Mouse (Mus musculus) adrenal gland, postnatal 36 days (tissue): ENCODE measurements at regions not wholly inside any gene's neighbourhood (a gene's known extent, or its start where the extent isn't known, plus 50 kb on each side); places are given as distances from the start of the nearest gene placed in this dataset.
A peak's percentile ranks its signal among the peaks of the same experiment; 100 is the strongest.

Experiments
- DNase-seq, 2 experiments: peaks; one replicate each; pipeline ENCODE4 v3.0.0; 2021; ENCODE audit warnings: mixed read lengths in 1 of 2

- peak in 1 of 2 experiments; percentile 2 for DNase-seq
Measured at GRCm38 (mm10) chr1:176504731-176505130, 229.6 kb upstream of the Pld5 start.

- no peak for DNase-seq
Measured at GRCm38 (mm10) chr1:176499010-176499650, 224.0 kb upstream of the Pld5 start.

GRCm38 (mm10) chr1:176468560-176468959 lies 193.4 kb upstream of the Pld5 start:
- no peak for DNase-seq

GRCm38 (mm10) chr1:176462125-176462524 lies 187.0 kb upstream of the Pld5 start:
- DNase-seq, result peak in 1 of 2 experiments; percentile 2

GRCm38 (mm10) chr1:176446735-176447134 lies 171.6 kb upstream of the Pld5 start:
- DNase-seq, result no peak

GRCm38 (mm10) chr1:176443712-176444111 lies 168.6 kb upstream of the Pld5 start:
- no peak for DNase-seq

GRCm38 (mm10) chr1:176440254-176440653 lies 165.1 kb upstream of the Pld5 start:
- no peak for DNase-seq

- peak in 1 of 2 experiments; percentile 5 for DNase-seq
Measured at GRCm38 (mm10) chr1:176427835-176428234, 152.7 kb upstream of the Pld5 start.

- DNase-seq, result peak; percentile 2 to 25
Measured at GRCm38 (mm10) chr1:176427046-176427445, 151.9 kb upstream of the Pld5 start.

GRCm38 (mm10) chr1:176417251-176417650 lies 142.1 kb upstream of the Pld5 start:
- DNase-seq, result no peak

- no peak for DNase-seq
Measured at GRCm38 (mm10) chr1:176404128-176404527, 129.0 kb upstream of the Pld5 start.

- no peak for DNase-seq
Measured at GRCm38 (mm10) chr1:176379645-176380044, 104.5 kb upstream of the Pld5 start.

GRCm38 (mm10) chr1:176366900-176367299 lies 91.8 kb upstream of the Pld5 start:
- no peak for DNase-seq

GRCm38 (mm10) chr1:176360957-176361356 lies 85.8 kb upstream of the Pld5 start:
- DNase-seq, result no peak

GRCm38 (mm10) chr1:176359992-176360724 lies 85.0 kb upstream of the Pld5 start:
- DNase-seq, result no peak

- DNase-seq, result no peak
Measured at GRCm38 (mm10) chr1:176355342-176355741, 80.2 kb upstream of the Pld5 start.

GRCm38 (mm10) chr1:176354898-176355297 lies 79.8 kb upstream of the Pld5 start:
- no peak for DNase-seq

GRCm38 (mm10) chr1:176352706-176353105 lies 77.6 kb upstream of the Pld5 start:
- DNase-seq, result no peak

GRCm38 (mm10) chr1:176349909-176350495 lies 74.9 kb upstream of the Pld5 start:
- no peak for DNase-seq

GRCm38 (mm10) chr1:176348129-176348528 lies 73.0 kb upstream of the Pld5 start:
- no peak for DNase-seq

- no peak for DNase-seq
Measured at GRCm38 (mm10) chr1:176331344-176331743, 56.2 kb upstream of the Pld5 start.
